Mouse (Mus musculus) ES-Bruce4 (cell line): ENCODE data around the gene Ankrd17. TPM values are rescaled to one million over a fixed set of nuclear protein-coding genes. Genes with fewer than 3 reads are reported as not detected.
A peak's percentile ranks its signal among the peaks of the same experiment; 100 is the strongest.

Experiments used
- H3K27ac ChIP-seq: 2 replicates; pipeline ENCODE4 v1.5.1; 2012; ENCODE audit warnings: low read length, inconsistent platforms; ENCODE audit not compliant: insufficient read depth
- H3K27me3 ChIP-seq: 2 replicates; pipeline ENCODE4 v1.6.1; 2012; ENCODE audit warnings: mild to moderate bottlenecking, low read length, inconsistent platforms; ENCODE audit not compliant: control insufficient read depth, poor library complexity, insufficient read depth, severe bottlenecking
- H3K36me3 ChIP-seq: 2 replicates; pipeline ENCODE4 v1.6.1; 2012; ENCODE audit warnings: inconsistent platforms, mild to moderate bottlenecking, low read length, moderate library complexity; ENCODE audit not compliant: control insufficient read depth, poor library complexity, insufficient read depth, severe bottlenecking
- H3K4me1 ChIP-seq: one replicate; pipeline ENCODE4 v1.8.1; 2011; ENCODE audit warnings: low read length; ENCODE audit not compliant: control insufficient read depth, insufficient read depth
- H3K4me3 ChIP-seq: 2 replicates; pipeline ENCODE4 v1.5.1; 2011; ENCODE audit warnings: low read depth, mild to moderate bottlenecking, low read length
- H3K9ac ChIP-seq: 2 replicates; pipeline ENCODE4 v1.6.1; 2012; ENCODE audit warnings: low read depth, mild to moderate bottlenecking, inconsistent platforms; ENCODE audit not compliant: poor library complexity, severe bottlenecking
- H3K9me3 ChIP-seq: replicated peaks from 2 replicates; pipeline ENCODE4 v1.6.1; 2012; ENCODE audit warnings: mild to moderate bottlenecking, low read length, inconsistent platforms; ENCODE audit not compliant: control insufficient read depth, poor library complexity, insufficient read depth, severe bottlenecking
- CTCF ChIP-seq: IDR thresholded peaks from one replicate; pipeline ENCODE4 v1.8.1; 2011; ENCODE audit warnings: low read depth, low read length
- EP300 ChIP-seq: IDR thresholded peaks from 2 replicates; pipeline ENCODE4 v1.6.1; 2011; ENCODE audit warnings: low read depth, low read length; ENCODE audit not compliant: insufficient read depth
- POLR2A ChIP-seq: IDR thresholded peaks from one replicate; pipeline ENCODE4 v1.8.1; 2011; ENCODE audit warnings: low read length; ENCODE audit not compliant: insufficient read depth
- polyA plus RNA-seq: library from polyadenylated mRNA; stranded (reverse); fragments of >200 nt; gene quantifications from 2 replicates; pipeline ENCODE4 v1.2.4, GENCODE M21; 2011; ENCODE audit warnings: low read depth; ENCODE audit not compliant: missing spikeins, insufficient read depth, insufficient read length

Gene Ankrd17
- polyA plus RNA-seq, 1 experiment = 141 TPM

DNA sequence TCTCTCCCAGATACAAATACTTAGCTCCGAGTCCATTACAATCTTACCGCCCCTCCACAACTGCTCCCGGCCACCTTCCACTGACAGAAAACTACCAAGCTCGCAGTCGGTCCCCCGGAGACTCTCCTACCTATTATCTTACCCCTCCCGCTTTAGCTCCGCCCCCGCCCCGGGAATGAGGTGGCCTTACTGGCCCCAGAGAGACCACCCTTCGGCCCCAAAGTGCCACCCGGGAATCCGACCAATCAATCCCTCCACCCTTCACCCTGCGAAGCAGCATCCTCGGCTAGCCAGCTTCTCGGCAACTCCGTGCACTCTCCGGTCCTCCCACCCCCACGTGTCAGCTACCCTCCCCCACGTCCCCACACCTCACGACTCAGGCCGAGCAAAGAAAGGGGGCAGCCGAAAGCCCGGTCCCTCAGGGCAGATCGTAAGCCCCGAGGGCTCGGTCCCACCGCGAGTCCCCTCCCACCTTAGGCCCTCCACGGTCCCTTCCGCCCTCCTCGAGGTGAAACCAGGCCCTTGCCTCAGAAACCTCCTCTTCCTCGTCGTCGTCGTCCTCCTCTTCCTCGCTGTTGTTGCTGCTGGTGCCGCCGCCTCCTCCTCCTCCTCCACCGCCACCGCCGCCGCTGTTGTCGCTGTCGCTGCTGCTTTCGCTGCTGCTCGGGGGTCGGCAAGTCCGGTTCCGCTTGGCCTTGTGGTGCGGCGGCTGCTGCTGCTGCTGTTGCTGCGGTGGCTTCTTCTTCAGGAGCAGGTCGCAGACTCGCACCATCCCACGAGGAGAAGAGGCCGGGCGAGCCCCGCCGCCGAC, 1.0 kb downstream of the Ankrd17 start:
- peaks cover 13% of the 10 kb centered on the region for H3K36me3 ChIP-seq
- peak overlapping the region; percentile 98 for H3K9ac ChIP-seq
- H3K4me1 ChIP-seq = peaks cover 2% of the 10 kb centered on the region
- TF ChIP-seq EP300 = no peak
- no peak for TF ChIP-seq POLR2A
- TF ChIP-seq CTCF = no peak
- peak overlapping the region; percentile 49 for H3K27ac ChIP-seq
- no peaks in the 10 kb centered on the region for H3K9me3 ChIP-seq
- no peaks in the 10 kb centered on the region for H3K27me3 ChIP-seq
- peak overlapping the region; percentile 95 for H3K4me3 ChIP-seq

- TF ChIP-seq POLR2A = no peak
- no peak for TF ChIP-seq EP300
- no peak for TF ChIP-seq CTCF
- Histone ChIP-seq H3K36me3 (peaks cover 16% of the 10 kb centered on the region), H3K27ac (peak overlapping the region; percentile 47; the same call in 1 of the 2 replicates), H3K9me3 (no peaks in the 10 kb centered on the region), H3K4me3 (no peak overlapping the region; the same call in 1 of the 2 replicates), H3K9ac (peak overlapping the region; percentile 98), H3K4me1 (peaks cover 2% of the 10 kb centered on the region), H3K27me3 (no peaks in the 10 kb centered on the region)
Measured at GRCm38 (mm10) chr5:90364526-90364925, 1.9 kb downstream of the Ankrd17 start.

GRCm38 (mm10) chr5:90355824-90356223, 10.6 kb downstream of the Ankrd17 start:
- TF ChIP-seq POLR2A = no peak
- TF ChIP-seq EP300 = no peak
- no peak for TF ChIP-seq CTCF
- Histone ChIP-seq H3K9ac (no peak overlapping the region), H3K4me1 (peaks cover 3% of the 10 kb centered on the region), H3K27ac (no peak overlapping the region), H3K4me3 (no peak overlapping the region), H3K36me3 (peaks cover 11% of the 10 kb centered on the region), H3K27me3 (no peaks in the 10 kb centered on the region), H3K9me3 (no peaks in the 10 kb centered on the region)

GRCm38 (mm10) chr5:90353552-90354317, 12.6 kb downstream of the Ankrd17 start:
- H3K36me3 ChIP-seq = peaks cover 6% of the 10 kb centered on the region

GRCm38 (mm10) chr5:90346877-90347276, 19.5 kb downstream of the Ankrd17 start:
- Histone ChIP-seq H3K36me3 (no peaks in the 10 kb centered on the region), H3K9me3 (no peaks in the 10 kb centered on the region)

More at GRCm38 (mm10) chr5:90353552-90354317, 12.6 kb downstream of the Ankrd17 start:
- no peaks in the 10 kb centered on the region for H3K9me3 ChIP-seq
- H3K27ac ChIP-seq = no peak overlapping the region
- no peaks in the 10 kb centered on the region for H3K27me3 ChIP-seq
- peaks cover 3% of the 10 kb centered on the region for H3K4me1 ChIP-seq
- no peak for TF ChIP-seq POLR2A
- TF ChIP-seq CTCF = no peak
- no peak for TF ChIP-seq EP300
- no peak overlapping the region for H3K4me3 ChIP-seq
- H3K9ac ChIP-seq = no peak overlapping the region

More at GRCm38 (mm10) chr5:90346877-90347276, 19.5 kb downstream of the Ankrd17 start:
- TF ChIP-seq CTCF = no peak
- no peak for TF ChIP-seq POLR2A
- no peak for TF ChIP-seq EP300
- H3K4me3 ChIP-seq = no peak overlapping the region
- no peaks in the 10 kb centered on the region for H3K4me1 ChIP-seq
- no peak overlapping the region for H3K9ac ChIP-seq
- no peak overlapping the region for H3K27ac ChIP-seq
- no peaks in the 10 kb centered on the region for H3K27me3 ChIP-seq
